Mouse (Mus musculus) ES-Bruce4 (cell line): ENCODE measurements at regions not wholly inside any gene's neighbourhood (a gene's known extent, or its start where the extent isn't known, plus 50 kb on each side); places are given as distances from the start of the nearest gene placed in this dataset.

Experiments
- H3K27ac ChIP-seq: 2 replicates; pipeline ENCODE4 v1.5.1; 2012; ENCODE audit warnings: low read length, inconsistent platforms; ENCODE audit not compliant: insufficient read depth
- H3K27me3 ChIP-seq: 2 replicates; pipeline ENCODE4 v1.6.1; 2012; ENCODE audit warnings: mild to moderate bottlenecking, low read length, inconsistent platforms; ENCODE audit not compliant: control insufficient read depth, poor library complexity, insufficient read depth, severe bottlenecking
- H3K36me3 ChIP-seq: 2 replicates; pipeline ENCODE4 v1.6.1; 2012; ENCODE audit warnings: inconsistent platforms, mild to moderate bottlenecking, low read length, moderate library complexity; ENCODE audit not compliant: control insufficient read depth, poor library complexity, insufficient read depth, severe bottlenecking
- H3K4me1 ChIP-seq: one replicate; pipeline ENCODE4 v1.8.1; 2011; ENCODE audit warnings: low read length; ENCODE audit not compliant: control insufficient read depth, insufficient read depth
- H3K4me3 ChIP-seq: 2 replicates; pipeline ENCODE4 v1.5.1; 2011; ENCODE audit warnings: low read depth, mild to moderate bottlenecking, low read length
- H3K9ac ChIP-seq: 2 replicates; pipeline ENCODE4 v1.6.1; 2012; ENCODE audit warnings: low read depth, mild to moderate bottlenecking, inconsistent platforms; ENCODE audit not compliant: poor library complexity, severe bottlenecking
- H3K9me3 ChIP-seq: replicated peaks from 2 replicates; pipeline ENCODE4 v1.6.1; 2012; ENCODE audit warnings: mild to moderate bottlenecking, low read length, inconsistent platforms; ENCODE audit not compliant: control insufficient read depth, poor library complexity, insufficient read depth, severe bottlenecking
- CTCF ChIP-seq: IDR thresholded peaks from one replicate; pipeline ENCODE4 v1.8.1; 2011; ENCODE audit warnings: low read depth, low read length
- EP300 ChIP-seq: IDR thresholded peaks from 2 replicates; pipeline ENCODE4 v1.6.1; 2011; ENCODE audit warnings: low read depth, low read length; ENCODE audit not compliant: insufficient read depth
- POLR2A ChIP-seq: IDR thresholded peaks from one replicate; pipeline ENCODE4 v1.8.1; 2011; ENCODE audit warnings: low read length; ENCODE audit not compliant: insufficient read depth

- no peak overlapping the region for H3K4me3 ChIP-seq
- no peak overlapping the region for H3K27ac ChIP-seq
- no peaks in the 10 kb centered on the region for H3K4me1 ChIP-seq
- H3K36me3 ChIP-seq = no peaks in the 10 kb centered on the region
- no peak overlapping the region for H3K9ac ChIP-seq
- no peaks in the 10 kb centered on the region for H3K9me3 ChIP-seq
- no peaks in the 10 kb centered on the region for H3K27me3 ChIP-seq
- TF ChIP-seq POLR2A (no peak), EP300 (no peak), CTCF (no peak)
Observed at GRCm38 (mm10) chr2:106149701-106150100, 146.4 kb upstream of the Dnajc24 start.

- Histone ChIP-seq H3K36me3 (no peaks in the 10 kb centered on the region), H3K9me3 (no peaks in the 10 kb centered on the region), H3K27ac (no peak overlapping the region), H3K27me3 (no peaks in the 10 kb centered on the region), H3K4me1 (no peaks in the 10 kb centered on the region), H3K4me3 (no peak overlapping the region), H3K9ac (no peak overlapping the region)
- no peak for TF ChIP-seq EP300
- TF ChIP-seq POLR2A = no peak
- TF ChIP-seq CTCF = no peak
Observed at GRCm38 (mm10) chr2:106140931-106141330, 137.6 kb upstream of the Dnajc24 start.

DNA sequence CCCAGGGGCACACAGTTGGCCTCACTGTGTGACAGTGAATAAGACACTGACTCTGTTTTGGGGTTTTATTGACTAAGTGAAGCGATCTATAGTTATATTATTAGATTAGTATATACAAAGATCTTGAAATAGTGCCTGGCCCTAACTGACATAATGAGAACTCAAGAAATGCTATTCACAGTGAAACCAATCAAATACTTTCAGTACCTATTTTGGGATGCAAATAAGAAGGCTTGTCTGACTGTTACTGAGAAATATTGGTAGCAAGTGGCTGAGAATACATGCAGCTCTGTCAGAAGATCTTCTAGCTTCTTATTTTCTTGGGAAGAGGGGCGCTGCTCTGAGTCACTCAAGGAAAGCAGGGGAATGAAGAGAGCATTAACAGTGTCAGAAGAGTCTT is 97.7 kb upstream of the Dnajc24 start:
- no peak overlapping the region for H3K9ac ChIP-seq
- no peaks in the 10 kb centered on the region for H3K9me3 ChIP-seq
- H3K27me3 ChIP-seq = no peaks in the 10 kb centered on the region
- H3K36me3 ChIP-seq = no peaks in the 10 kb centered on the region
- H3K27ac ChIP-seq = no peak overlapping the region
- no peak overlapping the region for H3K4me3 ChIP-seq
- H3K4me1 ChIP-seq = no peaks in the 10 kb centered on the region
- no peak for TF ChIP-seq EP300
- TF ChIP-seq POLR2A = no peak
- no peak for TF ChIP-seq CTCF

- Histone ChIP-seq H3K4me1 (no peaks in the 10 kb centered on the region), H3K9me3 (no peaks in the 10 kb centered on the region), H3K4me3 (no peak overlapping the region), H3K27ac (no peak overlapping the region), H3K36me3 (no peaks in the 10 kb centered on the region), H3K27me3 (no peaks in the 10 kb centered on the region), H3K9ac (no peak overlapping the region)
- TF ChIP-seq POLR2A = no peak
- TF ChIP-seq EP300 = no peak
Observed at GRCm38 (mm10) chr2:106086121-106086520, 82.8 kb upstream of the Dnajc24 start.

GRCm38 (mm10) chr2:106083801-106084800 is 80.8 kb upstream of the Dnajc24 start:
- no peaks in the 10 kb centered on the region for H3K27me3 ChIP-seq
- H3K9me3 ChIP-seq = no peaks in the 10 kb centered on the region
- H3K27ac ChIP-seq = no peak overlapping the region
- H3K9ac ChIP-seq = no peak overlapping the region
- no peaks in the 10 kb centered on the region for H3K36me3 ChIP-seq
- H3K4me1 ChIP-seq = no peaks in the 10 kb centered on the region
- no peak for TF ChIP-seq CTCF
- TF ChIP-seq EP300 = no peak
- no peak for TF ChIP-seq POLR2A
- H3K4me3 ChIP-seq = no peak overlapping the region

GRCm38 (mm10) chr2:106083001-106083400 is 79.7 kb upstream of the Dnajc24 start:
- no peak for TF ChIP-seq CTCF
- TF ChIP-seq EP300 = no peak
- TF ChIP-seq POLR2A = no peak
- Histone ChIP-seq H3K4me1 (no peaks in the 10 kb centered on the region), H3K9ac (no peak overlapping the region), H3K27me3 (no peaks in the 10 kb centered on the region), H3K27ac (no peak overlapping the region), H3K36me3 (no peaks in the 10 kb centered on the region), H3K9me3 (no peaks in the 10 kb centered on the region), H3K4me3 (no peak overlapping the region)
